Mouse (Mus musculus) intestine, embryonic 15.5 days (tissue): ENCODE results near the gene Lat. TPM values are rescaled to one million over a fixed set of nuclear protein-coding genes. Genes with fewer than 3 reads are reported as not detected.
"Not testable (repeated sequence)": the region's sequence is repeated elsewhere in the genome, so short reads cannot be mapped to it uniquely, and the experiment has no call there.

Source experiments
- ATAC-seq: fragments of 200-750 bp; cut with Nextera tagmentation; 2 replicates; pipeline ENCODE4 v1.8.0; 2017; ENCODE audit warnings: moderate TSS enrichment, moderate library complexity
- H3K27ac ChIP-seq: fragments of 300-500 bp; sonication (generic); 2 replicates; pipeline ENCODE4 v1.5.1; 2015; ENCODE audit warnings: mild to moderate bottlenecking, inconsistent platforms
- H3K27me3 ChIP-seq: fragments of 300-500 bp; sonication (generic); replicated peaks from 2 replicates; pipeline ENCODE4 v1.6.1; 2015; ENCODE audit warnings: inconsistent platforms
- H3K36me3 ChIP-seq: fragments of 300-500 bp; sonication (generic); 2 replicates; pipeline ENCODE4 v1.6.1; 2015; ENCODE audit warnings: inconsistent platforms
- H3K4me1 ChIP-seq: fragments of 300-500 bp; sonication (generic); replicated peaks from 2 replicates; pipeline ENCODE4 v1.6.1; 2015; ENCODE audit warnings: inconsistent platforms
- H3K4me2 ChIP-seq: fragments of 300-500 bp; sonication (generic); replicated peaks from 2 replicates; pipeline ENCODE4 v1.6.1; 2015; ENCODE audit warnings: mild to moderate bottlenecking, inconsistent platforms
- H3K4me3 ChIP-seq: fragments of 300-500 bp; sonication (generic); replicated peaks from 2 replicates; pipeline ENCODE4 v1.5.1; 2015; ENCODE audit warnings: inconsistent platforms
- H3K9ac ChIP-seq: fragments of 300-500 bp; sonication (generic); 2 replicates; pipeline ENCODE4 v1.6.1; 2015; ENCODE audit warnings: inconsistent platforms
- H3K9me3 ChIP-seq: fragments of 300-500 bp; sonication (generic); 2 replicates; pipeline ENCODE4 v1.6.1; 2016; ENCODE audit warnings: inconsistent platforms
- WGBS: fragments of 180-500 bp; shearing (Covaris S2); methylation state at CpG from one replicate; pipeline ENCODE4 v1.1.7; 2015; 5-methylcytosine and 5-hydroxymethylcytosine counted together
- polyA plus RNA-seq: library from polyadenylated mRNA; unstranded; fragments of >200 nt; fragmentation: Nextera tagmentation; extraction: Ambion mirVana; gene quantifications from 2 replicates; pipeline ENCODE4 v1.2.1, GENCODE M21; 2015

The Lat gene
- polyA plus RNA-seq, 1 experiment from 2014 or later: 1.4 TPM

- Histone ChIP-seq H3K27me3 (no peaks in the 10 kb centered on the region), H3K9ac (no peak overlapping the region), H3K27ac (no peak overlapping the region), H3K4me2 (no peak overlapping the region), H3K4me3 (no peak overlapping the region), H3K9me3 (no peaks in the 10 kb centered on the region), H3K4me1 (0 out of 2 replicates have a peak, but pooled peaks cover 2% of the 10 kb centered on the region), H3K36me3 (no peaks in the 10 kb centered on the region)
- 52% methylated on average over 8 of the region's 8 CpGs for WGBS
- ATAC-seq: no peak
Observed at GRCm38 (mm10) chr7:126348293-126348692, 21.1 kb downstream of the Lat start.

- Histone ChIP-seq H3K27ac (no peak overlapping the region), H3K4me1 (0 out of 2 replicates have a peak, but pooled peaks cover 2% of the 10 kb centered on the region), H3K4me2 (no peak overlapping the region), H3K9ac (no peak overlapping the region), H3K27me3 (no peaks in the 10 kb centered on the region), H3K9me3 (no peaks in the 10 kb centered on the region), H3K4me3 (no peak overlapping the region), H3K36me3 (no peaks in the 10 kb centered on the region)
- peak; percentile 50; the same call in 1 of the 2 replicates for ATAC-seq
- WGBS: 31% methylated on average over 1 of the region's 1 CpGs
Observed at GRCm38 (mm10) chr7:126347098-126347497, 22.3 kb downstream of the Lat start.

GRCm38 (mm10) chr7:126345969-126346368, 23.4 kb downstream of the Lat start:
- no peak for ATAC-seq
- no peaks in the 10 kb centered on the region for H3K4me1 ChIP-seq
- H3K4me2 ChIP-seq: no peak overlapping the region
- H3K36me3 ChIP-seq: no peaks in the 10 kb centered on the region
- no peak overlapping the region for H3K27ac ChIP-seq
- no peaks in the 10 kb centered on the region for H3K9me3 ChIP-seq
- no peaks in the 10 kb centered on the region for H3K27me3 ChIP-seq
- 44% methylated on average over 3 of the region's 3 CpGs for WGBS
- no peak overlapping the region for H3K4me3 ChIP-seq
- no peak overlapping the region for H3K9ac ChIP-seq

- WGBS: 62% methylated on average over 3 of the region's 3 CpGs
- no peak for ATAC-seq
Observed at GRCm38 (mm10) chr7:126345557-126345956, 23.8 kb downstream of the Lat start.

GRCm38 (mm10) chr7:126340896-126341295, 28.5 kb downstream of the Lat start:
- H3K36me3 ChIP-seq: no peaks in the 10 kb centered on the region
- H3K9ac ChIP-seq: no peak overlapping the region
- H3K9me3 ChIP-seq: no peaks in the 10 kb centered on the region
- H3K27me3 ChIP-seq: no peaks in the 10 kb centered on the region
- peak overlapping the region; percentile 64 for H3K27ac ChIP-seq
- H3K4me2 ChIP-seq: no peak overlapping the region
- H3K4me1 ChIP-seq: peaks cover 4% of the 10 kb centered on the region; the same call in 1 of the 2 replicates
- 38% methylated on average over 6 of the region's 6 CpGs for WGBS
- ATAC-seq: peak; percentile 42; the same call in 1 of the 2 replicates
- H3K4me3 ChIP-seq: no peak overlapping the region

More at GRCm38 (mm10) chr7:126345557-126345956, 23.8 kb downstream of the Lat start:
- no peaks in the 10 kb centered on the region for H3K9me3 ChIP-seq
- no peaks in the 10 kb centered on the region for H3K27me3 ChIP-seq
- no peaks in the 10 kb centered on the region for H3K36me3 ChIP-seq
- no peak overlapping the region for H3K4me2 ChIP-seq
- H3K27ac ChIP-seq: no peak overlapping the region
- H3K9ac ChIP-seq: no peak overlapping the region
- peaks cover 3% of the 10 kb centered on the region; the same call in 1 of the 2 replicates for H3K4me1 ChIP-seq
- no peak overlapping the region for H3K4me3 ChIP-seq

- Histone ChIP-seq H3K27ac (peak overlapping the region; percentile 64), H3K4me2 (no peak overlapping the region), H3K27me3 (no peaks in the 10 kb centered on the region), H3K4me3 (no peak overlapping the region), H3K9ac (no peak overlapping the region), H3K9me3 (no peaks in the 10 kb centered on the region), H3K36me3 (no peaks in the 10 kb centered on the region), H3K4me1 (peaks cover 4% of the 10 kb centered on the region; the same call in 1 of the 2 replicates)
- ATAC-seq: peak; percentile 92
- 61% methylated on average over 6 of the region's 6 CpGs for WGBS
Observed at GRCm38 (mm10) chr7:126340206-126340618, 29.2 kb downstream of the Lat start.

- no peak for ATAC-seq
- H3K9ac ChIP-seq: no peak overlapping the region
- H3K27me3 ChIP-seq: no peaks in the 10 kb centered on the region
- H3K36me3 ChIP-seq: no peaks in the 10 kb centered on the region
- H3K4me1 ChIP-seq: peaks cover 4% of the 10 kb centered on the region; the same call in 1 of the 2 replicates
- H3K4me2 ChIP-seq: no peak overlapping the region
- H3K27ac ChIP-seq: no peak overlapping the region
- no peak overlapping the region for H3K4me3 ChIP-seq
- 74% methylated on average over 8 of the region's 8 CpGs for WGBS
- no peaks in the 10 kb centered on the region for H3K9me3 ChIP-seq
Observed at GRCm38 (mm10) chr7:126339521-126339971, 29.8 kb downstream of the Lat start.

- 78% methylated on average over 8 of the region's 8 CpGs for WGBS
- Histone ChIP-seq H3K9ac (no peak overlapping the region), H3K4me1 (peaks cover 4% of the 10 kb centered on the region; the same call in 1 of the 2 replicates), H3K36me3 (no peaks in the 10 kb centered on the region), H3K27me3 (no peaks in the 10 kb centered on the region), H3K4me3 (no peak overlapping the region), H3K27ac (no peak overlapping the region), H3K4me2 (no peak overlapping the region), H3K9me3 (no peaks in the 10 kb centered on the region)
- ATAC-seq: no peak
Observed at GRCm38 (mm10) chr7:126338906-126339305, 30.5 kb downstream of the Lat start.

GRCm38 (mm10) chr7:126335556-126335955, 33.8 kb downstream of the Lat start:
- Histone ChIP-seq H3K4me1 (peaks cover under 1% of the 10 kb centered on the region; the same call in 1 of the 2 replicates), H3K4me2 (no peak overlapping the region), H3K27ac (no peak overlapping the region), H3K27me3 (no peaks in the 10 kb centered on the region), H3K4me3 (no peak overlapping the region), H3K36me3 (no peaks in the 10 kb centered on the region), H3K9me3 (no peaks in the 10 kb centered on the region), H3K9ac (no peak overlapping the region)
- ATAC-seq: no peak
- WGBS: 89% methylated on average over 1 of the region's 1 CpGs

GRCm38 (mm10) chr7:126332691-126333090, 36.7 kb downstream of the Lat start:
- Histone ChIP-seq H3K36me3 (no peaks in the 10 kb centered on the region), H3K27ac (no peak overlapping the region), H3K4me3 (no peak overlapping the region), H3K9ac (no peak overlapping the region), H3K4me1 (no peaks in the 10 kb centered on the region), H3K27me3 (no peaks in the 10 kb centered on the region), H3K9me3 (no peaks in the 10 kb centered on the region), H3K4me2 (no peak overlapping the region)
- ATAC-seq: no peak
- WGBS: 63% methylated on average over 3 of the region's 3 CpGs

- Histone ChIP-seq H3K4me3 (no peak overlapping the region), H3K9ac (no peak overlapping the region), H3K9me3 (no peaks in the 10 kb centered on the region), H3K4me2 (no peak overlapping the region), H3K36me3 (no peaks in the 10 kb centered on the region), H3K4me1 (no peaks in the 10 kb centered on the region), H3K27me3 (no peaks in the 10 kb centered on the region), H3K27ac (no peak overlapping the region)
- no peak for ATAC-seq
- 27% methylated on average over 2 of the region's 2 CpGs for whole genome bisulfite sequencing
Observed at GRCm38 (mm10) chr7:126330693-126331092, 38.7 kb downstream of the Lat start.

- WGBS: 82% methylated on average over 9 of the region's 9 CpGs
- ATAC-seq: no peak
- no peaks in the 10 kb centered on the region for H3K4me1 ChIP-seq
Observed at GRCm38 (mm10) chr7:126329907-126330645, 39.3 kb downstream of the Lat start.

GRCm38 (mm10) chr7:126328848-126329247, 40.5 kb downstream of the Lat start:
- not testable (repeated sequence) for H3K4me2 ChIP-seq, H3K36me3 ChIP-seq, ATAC-seq, H3K4me3 ChIP-seq, H3K9ac ChIP-seq, H3K27ac ChIP-seq, H3K4me1 ChIP-seq, H3K9me3 ChIP-seq, H3K27me3 ChIP-seq
- WGBS: 90% methylated on average over 5 of the region's 6 CpGs

More at GRCm38 (mm10) chr7:126329907-126330645, 39.3 kb downstream of the Lat start:
- H3K4me3 ChIP-seq: no peak overlapping the region
- no peaks in the 10 kb centered on the region for H3K27me3 ChIP-seq
- no peaks in the 10 kb centered on the region for H3K9me3 ChIP-seq
- H3K36me3 ChIP-seq: no peaks in the 10 kb centered on the region
- H3K27ac ChIP-seq: no peak overlapping the region
- no peak overlapping the region for H3K4me2 ChIP-seq
- H3K9ac ChIP-seq: no peak overlapping the region
